Mouse (Mus musculus): ENCODE results near the gene Ppm1g. TPM values are rescaled to one million over a fixed set of nuclear protein-coding genes. Genes with fewer than 3 reads are reported as not detected.

Ppm1g gene
- polyA plus RNA-seq, 1 experiment = 159 TPM

- Histone ChIP-seq H3K36me3 (ENCODE audit: control insufficient read depth, insufficient read depth) (peaks cover 51% of the 10 kb centered on the region), H3ac (ENCODE audit: control insufficient read depth, insufficient read length, low read depth) (no peak overlapping the region), H3K79me2 (ENCODE audit: control insufficient read depth, insufficient read depth) (peaks cover 39% of the 10 kb centered on the region), H3K27me3 (ENCODE audit: control insufficient read depth, insufficient read depth, insufficient read length) (no peaks in the 10 kb centered on the region), H3K4me3 (ENCODE audit: insufficient read depth, poor library complexity, severe bottlenecking) (no peak overlapping the region), H3K79me3 (ENCODE audit: low read depth) (peaks cover 19% of the 10 kb centered on the region)
- no peak for TF ChIP-seq FOSL1 (IDR thresholded peaks at IDR 0.05; ENCODE audit: insufficient read depth, low read length, poor library complexity, severe bottlenecking)
- no peak for TF ChIP-seq MAX (IDR thresholded peaks at IDR 0.05)
- TF ChIP-seq MYOD1 (IDR thresholded peaks at IDR 0.05; ENCODE audit: control insufficient read depth, insufficient read length, low read depth) = no peak
- no peak for TF ChIP-seq CEBPB (IDR thresholded peaks at IDR 0.05; ENCODE audit: low read depth)
- no peak for TF ChIP-seq CTCF (IDR thresholded peaks at IDR 0.05; ENCODE audit: control insufficient read depth, insufficient read depth, insufficient read length)
- TF ChIP-seq MYOG (IDR thresholded peaks at IDR 0.05; ENCODE audit: control insufficient read depth, extremely low read depth, insufficient read length) = no peak
- no peak for TF ChIP-seq USF1 (IDR thresholded peaks at IDR 0.05; ENCODE audit: low read depth)
Measured at GRCm38 (mm10) chr5:31190201-31190600, 30.3 kb downstream of the Ppm1g start.

- no peak overlapping the region for H3ac ChIP-seq (ENCODE audit: control insufficient read depth, insufficient read length, low read depth)
- H3K79me2 ChIP-seq (ENCODE audit: control insufficient read depth, insufficient read depth) = peaks cover 20% of the 10 kb centered on the region
- H3K4me3 ChIP-seq (ENCODE audit: insufficient read depth, poor library complexity, severe bottlenecking) = no peak overlapping the region
- peaks cover 7% of the 10 kb centered on the region for H3K79me3 ChIP-seq (ENCODE audit: low read depth)
- peaks cover 39% of the 10 kb centered on the region for H3K36me3 ChIP-seq (ENCODE audit: control insufficient read depth, insufficient read depth)
- TF ChIP-seq MYOG (IDR thresholded peaks at IDR 0.05; ENCODE audit: control insufficient read depth, extremely low read depth, insufficient read length) (no peak), MAX (IDR thresholded peaks at IDR 0.05) (no peak), CEBPB (IDR thresholded peaks at IDR 0.05; ENCODE audit: low read depth) (no peak), CTCF (IDR thresholded peaks at IDR 0.05; ENCODE audit: control insufficient read depth, insufficient read depth, insufficient read length) (no peak), FOSL1 (IDR thresholded peaks at IDR 0.05; ENCODE audit: insufficient read depth, low read length, poor library complexity, severe bottlenecking) (no peak), MYOD1 (IDR thresholded peaks at IDR 0.05; ENCODE audit: control insufficient read depth, insufficient read length, low read depth) (no peak), USF1 (IDR thresholded peaks at IDR 0.05; ENCODE audit: low read depth) (no peak)
- H3K27me3 ChIP-seq (ENCODE audit: control insufficient read depth, insufficient read depth, insufficient read length) = no peaks in the 10 kb centered on the region
Measured at GRCm38 (mm10) chr5:31188223-31188840, 32.2 kb downstream of the Ppm1g start.

GRCm38 (mm10) chr5:31183678-31184077 is 36.8 kb downstream of the Ppm1g start:
- H3ac ChIP-seq (ENCODE audit: control insufficient read depth, insufficient read length, low read depth) = no peak overlapping the region
- H3K27me3 ChIP-seq (ENCODE audit: control insufficient read depth, insufficient read depth, insufficient read length) = no peaks in the 10 kb centered on the region
- TF ChIP-seq CEBPB (IDR thresholded peaks at IDR 0.05; ENCODE audit: low read depth) (no peak), MAX (IDR thresholded peaks at IDR 0.05) (no peak), MYOG (IDR thresholded peaks at IDR 0.05; ENCODE audit: control insufficient read depth, extremely low read depth, insufficient read length) (no peak), MYOD1 (IDR thresholded peaks at IDR 0.05; ENCODE audit: control insufficient read depth, insufficient read length, low read depth) (no peak)
- peaks cover 26% of the 10 kb centered on the region for H3K79me2 ChIP-seq (ENCODE audit: control insufficient read depth, insufficient read depth)
- H3K79me3 ChIP-seq (ENCODE audit: low read depth) = peaks cover 18% of the 10 kb centered on the region
- H3K4me3 ChIP-seq (ENCODE audit: insufficient read depth, poor library complexity, severe bottlenecking) = no peak overlapping the region
- H3K36me3 ChIP-seq (ENCODE audit: control insufficient read depth, insufficient read depth) = peaks cover 15% of the 10 kb centered on the region

- H3K36me3 ChIP-seq (ENCODE audit: control insufficient read depth, insufficient read depth) = peaks cover 7% of the 10 kb centered on the region
Measured at GRCm38 (mm10) chr5:31181183-31181770, 39.2 kb downstream of the Ppm1g start.

GRCm38 (mm10) chr5:31179766-31180630 is 40.5 kb downstream of the Ppm1g start, which contains the start of the genes Gm29609 and Gtf3c2:
Gene Gm29609 (minus strand): TSS chr5:31179911.
Gene Gtf3c2 (minus strand): TSS chr5:31180144.
- Histone ChIP-seq H3K4me3 (ENCODE audit: insufficient read depth, poor library complexity, severe bottlenecking) (peak within 1 kb of the TSS; percentile 98), H3K79me3 (ENCODE audit: low read depth) (peaks cover 53% of the 10 kb centered on the region), H3ac (ENCODE audit: control insufficient read depth, insufficient read length, low read depth) (peak within 1 kb of the TSS; percentile 67), H3K36me3 (ENCODE audit: control insufficient read depth, insufficient read depth) (peaks cover 11% of the 10 kb centered on the region), H3K27me3 (ENCODE audit: control insufficient read depth, insufficient read depth, insufficient read length) (no peaks in the 10 kb centered on the region), H3K79me2 (ENCODE audit: control insufficient read depth, insufficient read depth) (peaks cover 63% of the 10 kb centered on the region)
- TF ChIP-seq MAX (IDR thresholded peaks at IDR 0.05) (no peak), MYOG (IDR thresholded peaks at IDR 0.05; ENCODE audit: control insufficient read depth, extremely low read depth, insufficient read length) (no peak), FOSL1 (IDR thresholded peaks at IDR 0.05; ENCODE audit: insufficient read depth, low read length, poor library complexity, severe bottlenecking) (no peak), USF1 (IDR thresholded peaks at IDR 0.05; ENCODE audit: low read depth) (no peak), CTCF (IDR thresholded peaks at IDR 0.05; ENCODE audit: control insufficient read depth, insufficient read depth, insufficient read length) (no peak), MYOD1 (IDR thresholded peaks at IDR 0.05; ENCODE audit: control insufficient read depth, insufficient read length, low read depth) (no peak), CEBPB (IDR thresholded peaks at IDR 0.05; ENCODE audit: low read depth) (no peak)

More at GRCm38 (mm10) chr5:31181183-31181770, 39.2 kb downstream of the Ppm1g start:
- no peak overlapping the region for H3K4me3 ChIP-seq (ENCODE audit: insufficient read depth, poor library complexity, severe bottlenecking)
- H3K79me2 ChIP-seq (ENCODE audit: control insufficient read depth, insufficient read depth) = peaks cover 50% of the 10 kb centered on the region
- peaks cover 42% of the 10 kb centered on the region for H3K79me3 ChIP-seq (ENCODE audit: low read depth)
- H3ac ChIP-seq (ENCODE audit: control insufficient read depth, insufficient read length, low read depth) = no peak overlapping the region
- TF ChIP-seq MYOD1 (IDR thresholded peaks at IDR 0.05; ENCODE audit: control insufficient read depth, insufficient read length, low read depth) = no peak
- TF ChIP-seq CEBPB (IDR thresholded peaks at IDR 0.05; ENCODE audit: low read depth) = no peak
- TF ChIP-seq FOSL1 (IDR thresholded peaks at IDR 0.05; ENCODE audit: insufficient read depth, low read length, poor library complexity, severe bottlenecking) = no peak
- TF ChIP-seq MAX (IDR thresholded peaks at IDR 0.05) = no peak
- TF ChIP-seq MYOG (IDR thresholded peaks at IDR 0.05; ENCODE audit: control insufficient read depth, extremely low read depth, insufficient read length) = no peak
- no peak for TF ChIP-seq USF1 (IDR thresholded peaks at IDR 0.05; ENCODE audit: low read depth)
- TF ChIP-seq CTCF (IDR thresholded peaks at IDR 0.05; ENCODE audit: control insufficient read depth, insufficient read depth, insufficient read length) = no peak
- H3K27me3 ChIP-seq (ENCODE audit: control insufficient read depth, insufficient read depth, insufficient read length) = no peaks in the 10 kb centered on the region
